Mouse (Mus musculus) urinary bladder, adult 2 months (tissue): ENCODE results near the gene Trmo. TPM values are rescaled to one million over a fixed set of nuclear protein-coding genes. Genes with fewer than 3 reads are reported as not detected.

ENCODE experiments used
- DNase-seq: peaks from one replicate; pipeline ENCODE4 v3.0.0; 2022; ENCODE audit warnings: low spot score
- polyA plus RNA-seq: library from polyadenylated mRNA; depleted of rRNA; stranded (reverse); fragments of >200 nt; gene quantifications from 2 replicates; pipeline ENCODE4 v1.2.3, GENCODE M21; 2012

The Trmo gene
- polyA plus RNA-seq, 1 experiment, result 6.3 TPM

DNA sequence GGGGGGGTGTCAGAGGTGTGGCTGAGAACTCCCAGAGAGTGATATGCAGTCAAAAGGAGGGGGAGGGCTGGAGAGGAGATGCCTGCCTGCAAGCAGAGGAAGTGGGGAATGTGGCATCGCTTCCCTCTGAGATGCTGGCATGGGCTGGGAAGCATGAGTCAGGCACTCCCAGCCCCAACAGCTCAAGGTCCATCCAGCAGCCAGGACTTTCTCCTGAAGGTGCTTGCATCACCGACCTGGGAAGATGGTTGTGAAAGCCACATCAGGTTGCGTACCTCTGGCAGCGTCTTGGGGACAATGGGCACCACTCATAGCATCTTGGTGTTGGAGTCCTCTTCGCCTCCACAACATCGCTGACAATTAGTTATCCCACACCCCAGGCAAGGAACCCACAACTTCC is 18.8 kb downstream of the Trmo start:
- no peak for DNase-seq

DNA sequence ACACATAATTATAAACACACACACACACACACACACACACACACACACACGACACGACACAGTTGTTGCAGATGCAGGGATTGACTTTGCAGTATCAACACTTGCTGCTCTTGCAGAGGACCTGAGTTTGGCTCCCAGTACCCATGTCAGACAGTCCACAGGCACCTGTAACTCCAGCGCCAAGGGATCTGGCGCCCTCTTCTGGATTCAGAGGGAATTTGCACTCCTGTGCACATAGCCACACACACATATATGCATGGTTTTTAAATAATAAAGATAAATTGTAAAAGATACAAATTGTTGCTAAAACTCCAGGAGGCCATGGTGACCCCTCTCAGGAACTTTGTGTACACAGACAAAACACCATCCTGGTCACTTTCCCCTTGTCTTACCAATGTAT is 20.2 kb downstream of the Trmo start:
- no peak for DNase-seq

DNA sequence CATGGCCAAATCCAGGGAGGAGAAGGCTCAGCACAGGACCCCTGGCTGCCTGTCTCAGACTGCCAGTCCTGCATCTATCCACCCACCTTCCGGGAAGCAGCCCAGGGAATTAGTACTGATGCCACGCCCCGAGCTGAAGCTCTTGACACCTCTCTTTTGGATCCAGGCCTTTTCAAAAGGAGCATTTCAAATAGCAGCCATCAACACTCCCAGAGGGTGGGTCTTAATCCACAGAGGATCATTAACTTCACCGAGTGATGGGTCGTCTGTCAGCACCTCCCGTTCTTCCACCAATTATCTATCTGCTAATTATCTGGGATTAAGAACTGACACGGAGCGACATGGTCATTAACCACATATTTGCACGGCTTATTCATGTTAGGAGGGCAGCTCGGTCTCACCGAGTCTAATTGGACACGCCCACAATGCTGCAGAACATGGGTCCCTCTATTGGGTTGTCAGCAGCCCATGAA is 21.7 kb downstream of the Trmo start:
- no peak for DNase-seq

DNA sequence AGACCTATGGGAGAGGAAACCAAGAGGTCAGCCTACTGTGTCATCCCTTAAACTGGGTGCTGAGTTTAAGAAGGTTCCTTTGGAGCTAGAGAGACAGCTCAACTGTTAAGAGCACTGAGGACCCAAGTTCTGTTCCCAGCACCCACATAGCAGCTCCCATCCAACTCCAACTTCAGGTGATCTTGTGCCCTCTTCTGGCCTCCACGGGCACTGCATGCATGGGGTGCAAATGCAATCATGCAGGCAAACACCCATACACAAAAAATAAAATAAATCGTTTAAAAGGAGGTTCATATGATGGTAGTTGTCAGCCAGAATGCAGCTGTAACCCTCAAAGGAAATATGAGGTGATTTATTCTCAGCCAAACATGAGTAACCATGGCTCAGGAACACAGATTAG is 24.9 kb downstream of the Trmo start:
- no peak for DNase-seq

DNA sequence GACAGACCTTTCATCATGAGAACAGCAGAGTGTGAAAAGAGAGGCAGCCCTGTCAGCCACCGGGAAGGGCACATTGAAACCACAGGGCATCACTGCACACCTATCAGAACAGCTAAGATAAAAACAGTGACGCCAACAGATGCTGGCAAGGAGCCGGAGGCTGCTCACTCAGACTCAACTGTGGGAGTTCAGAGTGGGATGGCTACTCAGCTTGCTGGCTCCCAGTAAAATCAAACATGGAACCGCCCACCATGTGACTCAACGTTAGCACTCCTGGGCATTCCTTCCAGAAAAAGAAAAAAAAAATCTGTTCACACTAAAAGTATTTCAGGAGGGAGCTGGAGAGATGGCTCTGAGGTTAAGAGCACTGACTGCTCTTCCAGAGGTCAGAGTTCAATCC is 28.0 kb downstream of the Trmo start:
- DNase-seq, result no peak

DNA sequence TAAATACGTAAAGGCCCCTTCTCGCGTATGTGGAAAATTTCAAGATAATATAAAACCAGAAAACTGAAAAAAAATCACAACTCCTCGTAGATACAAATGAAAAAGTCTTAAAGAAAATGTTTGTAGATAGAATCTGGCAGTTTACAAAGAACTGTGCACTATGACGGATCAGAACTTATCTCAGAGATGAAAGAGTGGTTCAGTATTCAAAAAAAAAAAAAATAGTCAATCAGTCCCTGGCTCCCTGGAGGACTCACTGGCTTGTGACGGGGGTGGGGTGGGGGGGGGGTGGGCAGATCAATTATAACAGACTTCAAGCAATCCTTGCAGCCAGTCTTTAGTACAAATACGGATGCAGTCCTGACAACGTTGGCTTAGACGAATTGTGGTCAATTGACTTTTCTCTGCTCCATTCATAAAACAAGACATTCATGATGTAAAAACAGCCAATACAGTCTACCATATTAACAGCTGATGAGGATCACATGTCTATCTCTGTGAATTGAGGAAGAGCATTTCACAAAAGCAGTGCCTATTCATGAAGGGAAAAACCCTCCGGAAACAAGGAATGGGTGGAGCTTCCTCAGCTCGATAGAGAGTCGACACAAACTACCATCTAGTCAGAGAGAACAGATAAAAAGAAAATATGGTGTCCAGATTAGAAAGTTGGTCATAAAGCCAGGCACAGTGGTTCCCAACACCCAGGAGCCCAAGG is 29.5 kb downstream of the Trmo start:
- no peak for DNase-seq

DNA sequence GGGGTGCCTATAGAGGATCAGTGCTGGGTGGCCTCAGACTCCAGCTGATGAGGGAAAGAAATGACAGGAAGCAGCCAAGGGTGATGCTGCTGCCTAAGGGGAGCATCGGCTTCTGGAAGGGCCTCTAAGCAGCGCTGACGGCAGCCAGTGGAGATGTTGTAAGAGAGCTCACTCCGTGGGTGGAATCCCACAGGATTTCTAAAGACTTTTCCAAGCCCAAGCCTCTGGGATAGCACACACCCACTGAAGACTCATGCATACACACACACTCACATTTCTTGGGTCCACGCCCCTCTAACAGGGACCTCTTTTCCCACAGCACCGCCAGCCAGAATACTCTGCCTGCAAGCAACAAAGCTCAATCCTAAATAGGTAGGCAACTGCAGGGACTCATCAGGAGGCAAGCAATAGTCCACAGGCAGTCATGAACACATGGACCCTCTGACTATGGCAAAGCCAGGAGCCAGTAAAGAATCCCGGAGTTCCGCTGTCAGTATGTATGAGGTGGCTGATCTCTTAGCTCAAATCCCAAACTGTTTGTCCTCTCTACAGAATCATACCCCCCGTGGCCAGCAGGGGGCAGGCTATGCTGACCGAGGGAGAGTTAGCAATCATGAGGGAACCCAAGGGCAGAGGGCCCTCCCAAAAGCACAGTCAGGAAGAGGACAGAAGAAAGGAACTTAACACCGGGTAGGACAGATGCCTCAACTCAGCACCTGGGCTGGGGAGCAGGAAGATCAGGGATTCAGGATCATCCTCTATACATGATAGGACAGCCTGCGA is 32.7 kb downstream of the Trmo start:
- DNase-seq, result no peak

DNA sequence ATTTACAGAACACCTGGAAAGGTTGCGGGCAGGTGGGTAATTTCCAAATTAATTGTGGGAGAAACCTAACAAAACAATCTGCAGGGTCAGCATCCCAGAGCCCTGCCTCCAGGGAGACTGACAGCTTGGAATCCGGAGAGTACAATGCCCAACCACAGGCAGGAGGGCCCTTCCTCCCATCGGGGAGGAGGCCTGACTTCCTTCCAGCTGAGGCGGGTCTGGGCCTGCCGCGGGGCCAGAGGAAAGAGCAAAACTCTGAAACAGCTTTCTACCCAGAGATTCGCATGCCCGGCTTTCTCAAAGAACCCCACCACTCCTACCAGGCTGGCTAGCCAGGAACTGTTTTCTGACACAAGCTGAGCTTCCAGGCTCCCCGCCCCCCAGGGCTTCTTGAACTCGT is 36.2 kb downstream of the Trmo start:
- DNase-seq, result no peak

DNA sequence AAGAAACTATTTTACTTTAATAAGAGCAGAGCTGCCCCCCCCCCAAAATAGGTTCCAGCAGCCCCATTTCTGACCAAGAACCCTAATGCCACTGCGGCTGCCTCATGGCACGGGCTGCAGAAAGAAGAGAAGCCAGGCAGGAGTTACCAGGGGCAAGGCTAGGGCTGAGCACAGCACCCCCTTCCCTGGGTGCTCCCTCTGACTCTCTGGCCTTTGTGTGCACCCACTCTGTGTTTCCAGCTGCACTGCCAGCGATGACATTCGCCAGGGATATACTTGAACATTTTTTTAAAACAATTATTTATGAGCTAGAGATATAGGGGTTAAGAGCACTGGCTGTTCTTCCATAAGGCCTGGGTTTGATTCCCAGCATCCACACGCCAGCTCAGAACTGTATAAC is 39.7 kb downstream of the Trmo start:
- DNase-seq, result no peak

DNA sequence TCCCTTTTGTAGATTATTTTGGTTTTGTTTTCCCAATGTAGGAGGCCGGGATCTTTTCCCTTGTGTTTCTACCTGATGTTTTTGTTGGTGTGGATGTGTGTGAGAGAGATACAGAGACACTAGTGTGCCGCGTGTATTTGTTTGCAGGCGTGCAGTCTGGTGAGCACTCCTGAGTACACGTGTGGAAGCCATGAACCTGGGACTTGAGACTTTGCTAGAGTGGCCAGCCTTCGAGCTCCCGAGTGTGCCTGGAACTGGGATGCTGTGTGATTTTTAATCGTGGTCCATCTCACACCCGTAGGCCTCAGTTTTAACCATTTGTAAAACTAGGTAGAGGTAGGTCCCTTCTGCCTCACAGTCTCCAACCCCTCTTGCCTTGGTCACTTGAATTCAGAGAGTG is 40.3 kb downstream of the Trmo start:
- DNase-seq, result no peak

DNA sequence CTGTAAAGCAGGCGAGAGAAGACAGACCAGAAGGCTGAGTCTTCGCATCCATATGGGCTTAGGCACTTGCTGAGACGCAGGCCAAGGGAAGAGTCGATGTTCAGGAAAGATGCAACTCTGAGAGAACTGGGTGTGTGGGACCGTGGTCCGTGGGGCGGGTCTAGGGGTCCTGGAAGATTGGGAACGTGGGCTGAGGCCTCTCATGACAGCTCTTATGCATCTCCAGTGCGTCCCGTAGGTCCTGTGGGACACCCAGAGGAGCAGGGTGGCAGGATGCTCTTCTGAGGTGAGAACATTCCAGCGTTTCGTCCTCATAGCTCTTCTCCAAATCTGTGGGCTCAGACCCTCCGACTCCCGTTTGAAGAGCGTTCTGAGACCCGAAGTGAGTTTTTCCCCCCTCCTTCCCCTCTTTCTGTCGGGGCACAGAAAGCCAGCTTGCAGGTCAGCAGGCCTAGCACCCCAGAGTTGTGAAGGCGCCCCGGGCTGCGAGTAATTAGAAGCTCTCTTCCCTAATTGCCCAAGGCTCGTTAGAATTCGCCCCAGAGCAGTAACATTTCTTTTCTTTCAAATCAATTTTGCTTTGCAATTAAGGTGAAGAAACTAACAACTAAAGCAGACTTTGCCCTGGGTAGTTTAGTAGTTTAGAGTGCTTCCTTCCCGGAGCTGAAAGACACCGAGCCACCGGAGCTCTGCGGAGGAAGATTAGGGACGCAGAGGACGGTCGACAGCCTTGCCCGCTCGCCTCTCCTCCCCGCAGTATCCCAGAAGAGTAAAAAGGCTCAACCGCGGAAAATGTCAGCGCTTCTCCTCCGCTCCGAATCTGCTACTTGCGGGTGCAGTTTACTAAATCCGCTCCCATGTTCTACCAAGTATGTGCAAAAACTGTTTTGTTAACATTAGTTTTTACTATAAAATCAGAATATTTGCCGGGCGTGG is 41.4 kb downstream of the Trmo start:
- DNase-seq, result no peak

DNA sequence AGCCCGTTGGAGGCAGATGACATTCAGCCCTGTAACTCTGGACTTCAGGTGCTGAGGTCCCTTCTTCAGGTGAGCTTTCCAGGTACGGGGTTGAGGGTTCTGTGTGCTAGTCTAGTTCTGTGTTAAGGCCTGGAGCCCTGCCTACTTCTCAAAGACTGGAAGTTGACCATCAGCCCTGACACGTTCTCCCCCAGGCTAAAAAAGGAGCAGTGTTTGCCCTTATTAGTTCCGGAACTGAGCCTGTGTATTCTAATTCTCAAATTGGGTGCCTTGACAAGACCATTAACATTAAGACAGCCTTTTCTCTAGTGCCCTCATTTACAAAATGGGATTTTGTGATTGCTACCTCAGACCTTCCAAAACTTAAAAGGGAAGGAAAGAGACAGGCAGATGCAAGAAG is 42.1 kb downstream of the Trmo start:
- DNase-seq, result no peak

DNA sequence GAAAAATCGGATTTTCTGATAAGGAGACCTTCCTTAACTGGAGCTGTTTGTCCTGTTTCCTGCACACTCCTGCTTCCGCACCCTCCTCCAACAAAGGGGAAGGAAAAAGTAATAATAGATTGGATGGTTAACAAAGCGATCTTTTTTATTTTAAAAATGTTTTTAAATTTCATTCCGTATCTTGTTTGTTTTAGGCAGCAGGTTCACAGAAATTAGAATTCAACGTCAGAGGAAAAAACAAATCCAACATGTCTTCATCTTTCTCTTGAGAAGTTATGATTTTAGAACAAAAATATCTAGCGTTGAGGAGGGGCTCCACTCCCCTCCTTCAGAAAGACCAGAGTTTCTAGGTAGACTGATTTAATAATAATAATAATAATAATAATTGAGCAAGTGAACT is 43.0 kb downstream of the Trmo start:
- no peak for DNase-seq

DNA sequence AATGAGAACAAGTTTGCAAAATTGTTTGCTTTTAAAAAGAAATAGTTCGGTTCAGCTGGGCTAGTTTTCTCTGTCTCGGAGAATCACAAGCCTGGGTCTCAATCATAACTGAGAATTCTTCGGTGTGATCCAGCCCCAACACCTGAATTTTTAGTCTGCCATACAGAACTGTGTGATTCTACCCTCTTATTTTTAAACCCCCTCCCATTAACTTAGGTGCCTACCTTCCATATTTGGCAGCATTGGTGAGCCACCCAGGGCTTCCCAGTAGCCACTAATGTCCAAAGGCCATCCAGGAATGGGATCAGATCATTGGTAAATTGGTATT is 43.5 kb downstream of the Trmo start:
- DNase-seq, result no peak

DNA sequence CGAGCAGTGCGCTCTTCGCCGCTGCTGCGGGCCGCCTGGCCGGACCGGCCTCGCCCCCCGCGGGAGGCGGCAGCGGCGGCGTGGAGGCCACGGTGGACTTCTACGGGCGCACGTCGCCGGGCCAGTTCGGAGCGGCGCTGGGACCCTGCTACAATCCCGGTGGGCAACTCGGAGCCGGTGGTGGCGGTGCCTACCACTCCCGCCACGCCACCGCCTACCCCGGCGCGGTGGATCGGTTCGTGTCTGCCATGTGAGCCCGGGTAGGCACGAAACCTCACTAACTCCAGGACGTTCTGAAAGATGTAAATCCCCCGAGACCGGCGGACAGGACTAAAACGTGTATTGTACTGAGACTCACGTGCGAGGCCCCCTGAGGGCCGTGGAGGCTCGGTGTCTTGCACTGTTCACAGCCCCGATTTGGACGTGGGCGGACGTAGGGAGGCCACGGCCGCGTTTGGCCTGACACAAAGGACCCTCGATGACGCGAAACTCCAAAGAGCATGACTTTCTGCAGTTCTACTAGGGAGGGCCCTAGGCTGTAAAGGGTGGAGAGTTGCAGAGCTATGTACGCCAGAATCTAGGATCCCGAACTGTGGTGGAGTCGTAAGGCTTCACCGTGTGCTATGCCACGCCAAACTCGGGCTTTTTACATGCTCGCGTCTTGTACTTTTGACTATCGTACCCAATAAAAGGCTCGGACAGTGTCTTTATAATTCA is 44.0 kb downstream of the Trmo start:
- no peak for DNase-seq

DNA sequence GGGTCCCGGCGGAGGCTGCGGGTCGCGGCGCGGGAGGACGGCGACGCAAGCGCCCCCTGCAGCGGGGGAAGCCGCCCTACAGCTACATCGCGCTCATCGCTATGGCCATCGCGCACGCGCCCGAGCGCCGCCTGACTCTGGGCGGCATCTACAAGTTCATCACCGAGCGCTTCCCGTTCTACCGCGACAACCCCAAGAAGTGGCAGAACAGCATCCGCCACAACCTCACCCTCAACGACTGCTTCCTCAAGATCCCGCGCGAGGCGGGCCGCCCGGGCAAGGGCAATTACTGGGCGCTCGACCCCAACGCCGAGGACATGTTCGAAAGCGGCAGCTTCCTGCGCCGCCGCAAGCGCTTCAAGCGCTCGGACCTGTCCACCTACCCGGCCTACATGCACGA is 44.9 kb downstream of the Trmo start:
- no peak for DNase-seq

DNA sequence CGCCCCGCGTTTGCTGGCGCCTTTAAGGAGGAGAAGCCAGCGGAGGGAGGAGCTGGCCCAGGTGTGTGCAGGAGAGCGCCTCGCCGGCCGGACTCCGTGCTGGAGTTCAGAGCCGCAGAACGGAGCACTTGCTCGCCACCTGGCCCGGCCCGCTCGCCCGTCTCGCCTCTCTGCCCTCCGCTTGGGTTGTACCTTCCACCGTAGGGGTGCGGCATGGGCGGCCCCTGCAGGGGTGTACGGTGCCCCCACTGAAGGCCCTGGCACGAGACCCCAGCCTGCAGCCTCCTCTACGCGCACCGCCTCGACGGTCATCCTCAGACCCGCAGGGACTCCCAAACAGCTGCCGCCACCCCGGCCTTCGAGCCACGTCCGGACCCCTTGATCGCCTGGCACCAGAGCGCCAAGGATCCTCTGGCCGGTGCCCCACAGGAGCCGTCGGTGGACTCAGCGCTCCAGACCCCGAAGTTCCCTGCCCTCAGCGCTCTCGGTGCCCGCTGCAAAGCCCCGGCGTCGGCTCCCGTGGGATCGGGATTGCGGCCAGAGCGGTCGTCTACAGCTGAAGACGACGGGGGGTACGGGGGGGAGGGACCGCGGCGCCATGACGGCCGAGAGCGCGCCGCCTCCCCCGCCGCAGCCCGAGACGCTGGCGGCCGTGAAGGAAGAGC is 45.5 kb downstream of the Trmo start, which contains the start of gene Foxe1:
Gene Foxe1 (plus strand): TSS at position 14 of the 665 bp plus-strand sequence.
- DNase-seq, result no peak

DNA sequence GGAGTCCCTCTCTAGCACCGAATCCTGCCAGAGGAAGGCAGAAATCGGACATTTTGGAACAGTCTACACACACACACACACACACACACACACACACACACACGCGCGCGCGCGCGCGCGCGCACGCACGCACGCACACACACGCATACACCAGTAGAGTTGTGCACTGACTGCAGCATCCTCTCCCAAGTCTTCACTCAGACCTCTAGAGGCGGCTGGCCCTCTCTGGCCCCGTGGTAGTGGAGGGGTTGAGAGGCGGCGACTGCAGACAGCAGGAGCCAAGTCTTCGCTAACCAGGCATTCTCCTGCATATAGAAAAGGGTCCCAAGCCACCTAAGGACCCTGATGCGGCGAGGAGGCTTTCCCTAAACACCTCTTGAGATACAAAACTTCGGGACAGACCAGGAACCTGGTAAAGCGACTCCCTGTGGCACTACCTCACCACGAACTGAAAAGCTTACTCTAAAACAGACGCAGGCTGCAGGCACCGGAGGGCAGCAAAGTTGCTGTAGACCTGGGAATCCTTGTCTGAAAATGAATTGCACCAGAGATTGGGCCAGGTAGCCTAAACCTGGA is 46.4 kb downstream of the Trmo start:
- no peak for DNase-seq

DNA sequence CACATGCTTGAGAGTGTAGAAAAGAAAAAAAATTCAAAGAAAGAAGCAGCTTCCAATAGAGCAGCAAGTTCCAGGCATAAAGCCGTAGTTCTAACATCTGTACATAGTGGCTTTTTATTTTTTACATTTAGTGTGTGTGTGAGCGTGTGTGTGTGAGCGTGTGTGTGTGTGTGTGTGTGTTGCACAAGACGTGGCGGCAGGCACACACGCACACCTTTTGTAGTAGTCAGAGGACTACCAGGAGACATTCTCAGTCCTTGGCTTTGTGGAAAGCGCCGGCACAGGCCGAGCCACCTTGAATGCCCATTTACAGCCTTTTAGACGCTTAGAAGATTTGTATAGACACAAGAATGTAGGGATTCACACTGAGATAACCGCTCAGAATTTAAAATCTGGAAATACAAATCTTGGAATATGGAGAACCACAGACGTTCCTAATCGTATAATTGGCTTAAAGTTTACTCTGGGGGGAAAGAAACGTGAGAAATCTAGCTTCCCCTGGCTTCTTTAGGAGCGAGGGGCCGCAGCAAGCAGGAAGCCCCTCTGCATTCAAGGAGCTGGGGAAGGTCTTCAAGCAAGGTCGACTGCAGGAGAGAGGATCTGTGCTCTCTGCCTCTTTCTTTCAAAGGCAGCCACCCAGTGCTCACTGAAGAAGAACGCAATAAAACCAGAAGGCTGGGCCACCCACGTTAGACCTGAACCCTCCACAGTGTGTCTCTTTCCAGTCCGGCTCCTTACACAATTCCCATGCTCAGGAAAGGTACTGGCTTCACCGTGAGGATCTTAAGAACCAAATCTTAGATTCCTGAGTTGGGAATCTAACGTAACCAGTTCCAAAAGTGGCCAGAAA is 47.2 kb downstream of the Trmo start:
- no peak for DNase-seq

DNA sequence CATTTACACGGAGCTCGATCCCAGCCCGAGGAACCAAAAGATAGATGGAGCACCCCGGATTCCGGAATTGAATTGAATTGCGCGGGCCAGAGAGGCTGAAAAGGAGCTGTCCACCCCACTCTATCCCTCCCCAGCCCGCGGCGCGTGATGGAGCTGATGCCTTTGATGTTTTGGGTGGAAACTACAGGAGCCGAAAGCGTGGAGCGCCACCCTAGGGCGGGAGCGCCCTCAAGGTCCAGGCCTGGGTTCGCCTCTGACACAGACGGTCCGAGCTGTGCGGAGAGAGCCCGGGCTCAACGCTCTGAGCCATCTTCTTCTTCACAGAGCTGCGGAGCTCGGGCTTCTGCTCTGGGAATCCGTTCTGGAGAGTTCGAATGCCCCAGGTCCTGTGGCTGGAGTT is 49.7 kb downstream of the Trmo start:
- no peak for DNase-seq
